Mouse (Mus musculus) ES-E14 (cell line): ENCODE results near the gene Zfp446.

Experiments used
- CHD2 ChIP-seq: IDR thresholded peaks from 2 replicates; pipeline ENCODE4 v1.6.1; 2014; ENCODE audit warnings: mild to moderate bottlenecking, low read depth, low read length, inconsistent platforms
- HCFC1 ChIP-seq: IDR thresholded peaks from 2 replicates; pipeline ENCODE4 v1.6.1; 2012; ENCODE audit warnings: low read length, inconsistent platforms, borderline replicate concordance; ENCODE audit not compliant: insufficient read depth
- ZC3H11A ChIP-seq: IDR thresholded peaks from 2 replicates; pipeline ENCODE4 v1.6.1; 2012; ENCODE audit warnings: low read depth, mild to moderate bottlenecking, inconsistent platforms, low read length, borderline replicate concordance
- ZNF384 ChIP-seq: IDR thresholded peaks from 2 replicates; pipeline ENCODE4 v1.6.1; 2012; ENCODE audit warnings: low read depth, low read length, inconsistent platforms

DNA sequence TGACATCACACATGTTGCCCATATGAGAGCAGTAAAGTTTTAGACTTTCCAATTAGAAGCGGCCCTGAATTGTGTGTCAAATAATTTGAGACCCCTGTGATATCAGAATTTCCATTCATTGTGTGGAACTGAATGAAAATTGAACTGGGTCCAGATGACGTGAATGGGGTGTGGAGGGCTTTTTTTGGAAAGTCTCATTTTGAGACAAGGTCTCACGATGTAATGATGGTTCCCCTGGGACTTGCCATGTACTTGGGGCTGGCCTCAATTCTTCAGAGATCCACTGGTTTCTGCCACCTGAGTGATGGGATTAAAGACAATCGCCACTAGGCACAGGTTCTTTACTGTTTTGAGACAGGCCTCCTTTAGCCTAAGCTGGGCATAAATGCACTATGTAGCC is 37.0 kb upstream of the Zfp446 start:
- TF ChIP-seq ZC3H11A (no peak), HCFC1 (no peak), CHD2 (no peak), ZNF384 (no peak)
